Mouse (Mus musculus): Measurements from ENCODE around the gene Gabarapl1. TPM values are rescaled to one million over a fixed set of nuclear protein-coding genes. Genes with fewer than 3 reads are reported as not detected.

Gabarapl1 gene
- polyA plus RNA-seq, 1 experiment from 2014 or later: 62.8 TPM

- Histone ChIP-seq H3K4me2 (no peak overlapping the region), H3K27ac (no peak overlapping the region), H3K4me1 (no peaks in the 10 kb centered on the region), H3K9ac (no peak overlapping the region), H3K9me3 (replicated peaks) (no peaks in the 10 kb centered on the region), H3K4me3 (replicated peaks) (no peak overlapping the region), H3K36me3 (no peaks in the 10 kb centered on the region), H3K27me3 (no peaks in the 10 kb centered on the region)
- 78% methylated on average over 4 of the region's 4 CpGs for WGBS
- no peak for ATAC-seq (replicated peaks; ENCODE audit: low FRiP score)
Measured at GRCm38 (mm10) chr6:129581896-129582295, 48.9 kb downstream of the Gabarapl1 start.

GRCm38 (mm10) chr6:129583014-129583413 lies 50.1 kb downstream of the Gabarapl1 start:
- no peaks in the 10 kb centered on the region for H3K9me3 ChIP-seq (replicated peaks)

GRCm38 (mm10) chr6:129591508-129591907 lies 58.5 kb downstream of the Gabarapl1 start, which contains the start of gene Klrd1:
Klrd1 (plus strand) TSS chr6:129591782.
- H3K36me3 ChIP-seq: no peaks in the 10 kb centered on the region
- no peak within 1 kb of the TSS for H3K9ac ChIP-seq
- no peak within 1 kb of the TSS for H3K4me3 ChIP-seq (replicated peaks)
- no peaks in the 10 kb centered on the region for H3K9me3 ChIP-seq (replicated peaks)
- H3K27me3 ChIP-seq: no peaks in the 10 kb centered on the region
- H3K4me1 ChIP-seq: no peaks in the 10 kb centered on the region
- WGBS: 85% methylated on average over 3 of the region's 3 CpGs
- H3K27ac ChIP-seq: no peak within 1 kb of the TSS
- no peak for ATAC-seq (replicated peaks; ENCODE audit: low FRiP score)
- H3K4me2 ChIP-seq: no peak within 1 kb of the TSS

More at GRCm38 (mm10) chr6:129583014-129583413, 50.1 kb downstream of the Gabarapl1 start:
- Histone ChIP-seq H3K9ac (no peak overlapping the region), H3K27me3 (no peaks in the 10 kb centered on the region), H3K4me1 (no peaks in the 10 kb centered on the region), H3K4me3 (replicated peaks) (no peak overlapping the region), H3K36me3 (no peaks in the 10 kb centered on the region), H3K4me2 (no peak overlapping the region), H3K27ac (no peak overlapping the region)
- WGBS: 74% methylated on average over 3 of the region's 3 CpGs
- no peak for ATAC-seq (replicated peaks; ENCODE audit: low FRiP score)

Other genes starting within 250 kb of the Gabarapl1 start
- gene 4922502D21Rik, start 201.4 kb upstream of the Gabarapl1 start, polyA plus RNA-seq (2015; fragmentation: Nextera tagmentation; extraction: Ambion mirVana): not detected in 2 replicates
- gene Clec12a, start 190.5 kb upstream of the Gabarapl1 start, polyA plus RNA-seq (2015; fragmentation: Nextera tagmentation; extraction: Ambion mirVana): 0.71 and 1.2 TPM in 2 replicates
- not detected in 2 replicates for gene Clec12b, start 147.3 kb upstream of the Gabarapl1 start, polyA plus RNA-seq (2015; fragmentation: Nextera tagmentation; extraction: Ambion mirVana)
- gene Clec1b, start 135.9 kb upstream of the Gabarapl1 start, polyA plus RNA-seq (2015; fragmentation: Nextera tagmentation; extraction: Ambion mirVana): 2.2 and 2.7 TPM in 2 replicates
- gene Clec9a, start 124.3 kb upstream of the Gabarapl1 start, polyA plus RNA-seq (2015; fragmentation: Nextera tagmentation; extraction: Ambion mirVana): 0.45 and 0.55 TPM in 2 replicates
- gene Clec1a, start 81.2 kb upstream of the Gabarapl1 start, polyA plus RNA-seq (2015; fragmentation: Nextera tagmentation; extraction: Ambion mirVana): 8.6 and 9.5 TPM in 2 replicates
- gene Olr1, start 26.0 kb upstream of the Gabarapl1 start, polyA plus RNA-seq (2015; fragmentation: Nextera tagmentation; extraction: Ambion mirVana): 0.17 TPM in 1 of 2 replicates, not detected in the other
- 44.7 and 45.4 TPM in 2 replicates for gene Tmem52b, start 20.6 kb upstream of the Gabarapl1 start, polyA plus RNA-seq (2015; fragmentation: Nextera tagmentation; extraction: Ambion mirVana)
- not detected in 2 replicates for gene Klre1, start 44.7 kb downstream of the Gabarapl1 start, polyA plus RNA-seq (2015; fragmentation: Nextera tagmentation; extraction: Ambion mirVana)
- not detected in 2 replicates for gene Klrd1, start 58.6 kb downstream of the Gabarapl1 start, polyA plus RNA-seq (2015; fragmentation: Nextera tagmentation; extraction: Ambion mirVana)
- not detected in 2 replicates for gene Klrk1, start 90.7 kb downstream of the Gabarapl1 start, polyA plus RNA-seq (2015; fragmentation: Nextera tagmentation; extraction: Ambion mirVana)
- not detected in 2 replicates for gene Klrc3, start 110.2 kb downstream of the Gabarapl1 start, polyA plus RNA-seq (2015; fragmentation: Nextera tagmentation; extraction: Ambion mirVana)
- not detected in 2 replicates for gene Klrc2, start 127.5 kb downstream of the Gabarapl1 start, polyA plus RNA-seq (2015; fragmentation: Nextera tagmentation; extraction: Ambion mirVana)
- not detected in 2 replicates for gene Klrc1, start 145.8 kb downstream of the Gabarapl1 start, polyA plus RNA-seq (2015; fragmentation: Nextera tagmentation; extraction: Ambion mirVana)
- 0.26 TPM in 1 of 2 replicates, not detected in the other for gene Klri1, start 184.0 kb downstream of the Gabarapl1 start, polyA plus RNA-seq (2015; fragmentation: Nextera tagmentation; extraction: Ambion mirVana)
- gene Klri2, start 207.3 kb downstream of the Gabarapl1 start, polyA plus RNA-seq (2015; fragmentation: Nextera tagmentation; extraction: Ambion mirVana): not detected in 2 replicates

Measured in kidney, embryonic 15.5 days (tissue).